Mouse (Mus musculus) layer of hippocampus, postnatal 14 days (tissue): ENCODE measurements around the gene Wtip. TPM values are rescaled to one million over a fixed set of nuclear protein-coding genes. Genes with fewer than 3 reads are reported as not detected.
"Not testable (repeated sequence)": the region's sequence is repeated elsewhere in the genome, so short reads cannot be mapped to it uniquely, and the experiment has no call there.

Experiments
- DNase-seq, 2 experiments: peaks; one replicate each; pipeline ENCODE4 v3.0.0; 2021 to 2022; ENCODE audit warnings: low spot score in 2 of 2, mixed read lengths in 1 of 2
- total RNA-seq, 2 experiments: library from RNA; stranded (reverse); gene quantifications; 2 replicates each; pipeline ENCODE4 v1.2.3; 2021

The Wtip gene
- total RNA-seq, 2 experiments from 2014 or later, result 13.1 to 14.1 TPM

GRCm38 (mm10) chr7:34122987-34123720 is 9.9 kb downstream of the Wtip start:
- peak; percentile 16 to 36 for DNase-seq

- not testable (repeated sequence) for DNase-seq
Measured at GRCm38 (mm10) chr7:34120636-34121035, 12.4 kb downstream of the Wtip start.

- no peak for DNase-seq
Measured at GRCm38 (mm10) chr7:34116601-34117000, 16.5 kb downstream of the Wtip start.

- no peak for DNase-seq
Measured at GRCm38 (mm10) chr7:34109190-34109589, 23.9 kb downstream of the Wtip start.

GRCm38 (mm10) chr7:34101276-34101675 is 31.8 kb downstream of the Wtip start:
- no peak for DNase-seq

GRCm38 (mm10) chr7:34100002-34100401 is 33.1 kb downstream of the Wtip start:
- DNase-seq, result no peak

GRCm38 (mm10) chr7:34094911-34095481 is 38.1 kb downstream of the Wtip start, which contains the start of gene Scgb1b30:
TSS of gene Scgb1b30 (plus strand) at chr7:34095431.
- no peak for DNase-seq

- DNase-seq, result not testable (repeated sequence)
Measured at GRCm38 (mm10) chr7:34068132-34068531, 64.9 kb downstream of the Wtip start.

Other genes with a start within 250 kb of the Wtip start
- not detected for gene Scgb2b26, start 188.2 kb downstream of the Wtip start, total RNA-seq
- gene Scgb2b27, start 119.3 kb downstream of the Wtip start, total RNA-seq, result not detected
- gene Scgb1b27, start 111.8 kb downstream of the Wtip start, total RNA-seq, result not detected
- gene Scgb1b30, start 37.8 kb downstream of the Wtip start, total RNA-seq, result not detected
- gene Uba2, start 36.3 kb upstream of the Wtip start, total RNA-seq, result 10 to 100 TPM; 82.5 to 82.9 TPM
- 10 to 100 TPM; 20.6 to 24.7 TPM for gene Pdcd2l, start 63.4 kb upstream of the Wtip start, total RNA-seq
- 100 to 1,000 TPM; 842 to 844 TPM for gene Gpi1, start 97.1 kb upstream of the Wtip start, total RNA-seq
- not detected for gene Gm6096, start 117.8 kb upstream of the Wtip start, total RNA-seq
- gene 4931406P16Rik, start 180.3 kb upstream of the Wtip start, total RNA-seq, result 10 to 100 TPM; 44.7 to 50.9 TPM